Mouse (Mus musculus) midbrain, embryonic 14.5 days (tissue): Measurements from ENCODE around the gene Rbm25. TPM values are rescaled to one million over a fixed set of nuclear protein-coding genes. Genes with fewer than 3 reads are reported as not detected.
A peak's percentile ranks its signal among the peaks of the same experiment; 100 is the strongest.
"Not testable (repeated sequence)": the region's sequence is repeated elsewhere in the genome, so short reads cannot be mapped to it uniquely, and the experiment has no call there.

ENCODE experiments used
- ATAC-seq: fragments of 200-750 bp; cut with Nextera tagmentation; 2 replicates; pipeline ENCODE4 v1.8.0; 2017; ENCODE audit warnings: moderate number of reproducible peaks, moderate library complexity; ENCODE audit not compliant: low FRiP score, low TSS enrichment
- DNase-seq: peaks from one replicate; pipeline ENCODE4 v3.0.0-alpha.2; 2015
- H3K27ac ChIP-seq: fragments of 300-500 bp; sonication (generic); replicated peaks from 2 replicates; pipeline ENCODE4 v1.5.1; 2014; ENCODE audit warnings: mild to moderate bottlenecking, low read depth, low read length, moderate library complexity
- H3K27me3 ChIP-seq: fragments of 300-500 bp; sonication (generic); 2 replicates; pipeline ENCODE4 v1.6.1; 2014; ENCODE audit warnings: low read length, control low read depth, mixed read lengths; ENCODE audit not compliant: control insufficient read depth, insufficient read depth
- H3K36me3 ChIP-seq: fragments of 300-500 bp; sonication (generic); 2 replicates; pipeline ENCODE4 v1.6.1; 2014; ENCODE audit warnings: low read length, control low read depth; ENCODE audit not compliant: control insufficient read depth, insufficient read depth
- H3K4me1 ChIP-seq: fragments of 300-500 bp; sonication (generic); 2 replicates; pipeline ENCODE4 v1.6.1; 2014; ENCODE audit warnings: mild to moderate bottlenecking, antibody characterized with exemption, low read length, control low read depth; ENCODE audit not compliant: control insufficient read depth, insufficient read depth
- H3K4me2 ChIP-seq: fragments of 300-500 bp; sonication (generic); 2 replicates; pipeline ENCODE4 v1.6.1; 2014; ENCODE audit warnings: mild to moderate bottlenecking, low read length, moderate library complexity
- H3K4me3 ChIP-seq: fragments of 300-500 bp; sonication (generic); replicated peaks from 2 replicates; pipeline ENCODE4 v1.5.1; 2014; ENCODE audit warnings: low read depth, low read length
- H3K9ac ChIP-seq: fragments of 300-500 bp; sonication (generic); replicated peaks from 2 replicates; pipeline ENCODE4 v1.6.1; 2014; ENCODE audit warnings: mild to moderate bottlenecking, low read length, moderate library complexity
- H3K9me3 ChIP-seq: fragments of 300-500 bp; sonication (generic); 2 replicates; pipeline ENCODE4 v1.6.1; 2016; ENCODE audit warnings: low read length, control low read depth, mixed read lengths; ENCODE audit not compliant: control insufficient read depth
- WGBS: fragments of 180-500 bp; shearing (Covaris S2); extraction: QIAGEN DNeasy Blood & Tissue Kit; methylation state at CpG from one replicate; pipeline ENCODE4 v1.1.7; 2014; 5-methylcytosine and 5-hydroxymethylcytosine counted together
- polyA plus RNA-seq: library from polyadenylated mRNA; unstranded; fragments of >200 nt; fragmentation: Nextera tagmentation; extraction: Ambion mirVana; gene quantifications from 2 replicates; pipeline ENCODE4 v1.2.1, GENCODE M21; 2014

Gene Rbm25
- polyA plus RNA-seq = 219 and 227 TPM in 2 replicates

- ATAC-seq, DNase-seq, H3K36me3 ChIP-seq, H3K27me3 ChIP-seq, H3K9me3 ChIP-seq, H3K4me1 ChIP-seq: not testable (repeated sequence)
- WGBS = no CpG with 5 or more reads among the region's 5 CpGs
- Histone ChIP-seq H3K4me3 (peak within 1 kb of the TSS; percentile 78), H3K4me2 (peak within 1 kb of the TSS; percentile 78), H3K9ac (peak within 1 kb of the TSS; percentile 91), H3K27ac (peak within 1 kb of the TSS; percentile 95)
Observed at GRCm38 (mm10) chr12:83630936-83631335, at the start of gene Rbm25. Gene Rbm25 (plus strand): TSS chr12:83631236.

GRCm38 (mm10) chr12:83582106-83582505 lies 48.9 kb upstream of the Rbm25 start:
- DNase-seq = no peak
- peaks cover 39% of the 10 kb centered on the region for H3K36me3 ChIP-seq
- WGBS = 73% methylated on average over 4 of the region's 4 CpGs

GRCm38 (mm10) chr12:83582747-83583146 lies 48.3 kb upstream of the Rbm25 start:
- H3K9ac ChIP-seq = no peak overlapping the region
- H3K4me3 ChIP-seq = no peak overlapping the region
- no peaks in the 10 kb centered on the region for H3K9me3 ChIP-seq
- H3K27ac ChIP-seq = no peak overlapping the region
- H3K27me3 ChIP-seq = no peaks in the 10 kb centered on the region
- ATAC-seq = no peak
- H3K4me2 ChIP-seq = no peak overlapping the region
- peaks cover 42% of the 10 kb centered on the region for H3K36me3 ChIP-seq
- no peaks in the 10 kb centered on the region for H3K4me1 ChIP-seq
- 79% methylated on average over 4 of the region's 4 CpGs for WGBS
- no peak for DNase-seq

More at GRCm38 (mm10) chr12:83582106-83582505, 48.9 kb upstream of the Rbm25 start:
- Histone ChIP-seq H3K27ac (no peak overlapping the region), H3K9me3 (no peaks in the 10 kb centered on the region), H3K27me3 (no peaks in the 10 kb centered on the region), H3K9ac (no peak overlapping the region), H3K4me1 (no peaks in the 10 kb centered on the region), H3K4me3 (no peak overlapping the region), H3K4me2 (no peak overlapping the region)
- ATAC-seq = no peak

GRCm38 (mm10) chr12:83586628-83587027 lies 44.4 kb upstream of the Rbm25 start:
- peaks cover 68% of the 10 kb centered on the region for H3K36me3 ChIP-seq
- WGBS = 91% methylated on average over 5 of the region's 5 CpGs

GRCm38 (mm10) chr12:83591754-83592501 lies 39.1 kb upstream of the Rbm25 start:
- H3K4me3 ChIP-seq = no peak overlapping the region
- no peak overlapping the region for H3K27ac ChIP-seq
- H3K27me3 ChIP-seq = no peaks in the 10 kb centered on the region
- H3K9ac ChIP-seq = no peak overlapping the region
- H3K4me2 ChIP-seq = no peak overlapping the region
- H3K36me3 ChIP-seq = peaks cover 70% of the 10 kb centered on the region
- H3K9me3 ChIP-seq = no peaks in the 10 kb centered on the region
- DNase-seq (no peak), ATAC-seq (no peak)
- H3K4me1 ChIP-seq = peaks cover 23% of the 10 kb centered on the region
- 91% methylated on average over 8 of the region's 8 CpGs for WGBS

More at GRCm38 (mm10) chr12:83586628-83587027, 44.4 kb upstream of the Rbm25 start:
- Histone ChIP-seq H3K9me3 (no peaks in the 10 kb centered on the region), H3K4me1 (no peaks in the 10 kb centered on the region), H3K27me3 (no peaks in the 10 kb centered on the region), H3K4me3 (no peak overlapping the region), H3K4me2 (no peak overlapping the region), H3K9ac (no peak overlapping the region), H3K27ac (no peak overlapping the region)
- DNase-seq (no peak), ATAC-seq (no peak)

- DNase-seq = no peak
- Histone ChIP-seq H3K27me3 (no peaks in the 10 kb centered on the region), H3K4me3 (no peak overlapping the region), H3K9ac (no peak overlapping the region), H3K4me1 (peaks cover 23% of the 10 kb centered on the region), H3K36me3 (peaks cover 46% of the 10 kb centered on the region), H3K4me2 (peak overlapping the region; percentile 64; the same call in 1 of the 2 replicates), H3K9me3 (no peaks in the 10 kb centered on the region), H3K27ac (no peak overlapping the region)
- WGBS = 95% methylated on average over 9 of the region's 9 CpGs
- ATAC-seq = no peak
Observed at GRCm38 (mm10) chr12:83594454-83595040, 36.5 kb upstream of the Rbm25 start.

- H3K9ac ChIP-seq = peak overlapping the region; percentile 98
- peaks cover 23% of the 10 kb centered on the region for H3K4me1 ChIP-seq
- peak; percentile 16 for DNase-seq
- peak overlapping the region; percentile 91 for H3K4me3 ChIP-seq
- no peaks in the 10 kb centered on the region for H3K27me3 ChIP-seq
- WGBS = 5% methylated on average over 20 of the region's 20 CpGs
- H3K36me3 ChIP-seq = peaks cover 29% of the 10 kb centered on the region
- peak overlapping the region; percentile 94 for H3K27ac ChIP-seq
- H3K4me2 ChIP-seq = peak overlapping the region; percentile 64
- no peak for ATAC-seq
- no peaks in the 10 kb centered on the region for H3K9me3 ChIP-seq
Observed at GRCm38 (mm10) chr12:83596191-83596954, 34.7 kb upstream of the Rbm25 start.

GRCm38 (mm10) chr12:83597025-83597501 lies 34.0 kb upstream of the Rbm25 start, which contains the start of gene Zfyve1:
Gene Zfyve1 (minus strand): TSS chr12:83597222.
- H3K4me2 ChIP-seq = peak within 1 kb of the TSS; percentile 64
- ATAC-seq (peak; percentile 98), DNase-seq (peak; percentile 98)
- no peaks in the 10 kb centered on the region for H3K9me3 ChIP-seq
- peaks cover 23% of the 10 kb centered on the region for H3K4me1 ChIP-seq
- WGBS = under 1% methylated on average over 28 of the region's 28 CpGs
- peaks cover 22% of the 10 kb centered on the region; the same call in 1 of the 2 replicates for H3K36me3 ChIP-seq
- peak within 1 kb of the TSS; percentile 94 for H3K27ac ChIP-seq
- peak within 1 kb of the TSS; percentile 91 for H3K4me3 ChIP-seq
- H3K27me3 ChIP-seq = no peaks in the 10 kb centered on the region
- H3K9ac ChIP-seq = peak within 1 kb of the TSS; percentile 98
